Mouse (Mus musculus): ENCODE measurements around the gene Zfpl1.
A peak's percentile ranks its signal among the peaks of the same experiment; 100 is the strongest.
"Not testable (repeated sequence)": the region's sequence is repeated elsewhere in the genome, so short reads cannot be mapped to it uniquely, and the experiment has no call there.

Zfpl1 gene

GRCm38 (mm10) chr19:6084478-6085248 is at the start of gene Zfpl1, which contains the start of gene Cdca5:
Gene Zfpl1, minus strand, starts transcription at chr19:6084956.
Gene Cdca5, plus strand, starts transcription at chr19:6084983.
- peak; percentile 94 for DNase-seq (ENCODE audit: low spot score)

DNA sequence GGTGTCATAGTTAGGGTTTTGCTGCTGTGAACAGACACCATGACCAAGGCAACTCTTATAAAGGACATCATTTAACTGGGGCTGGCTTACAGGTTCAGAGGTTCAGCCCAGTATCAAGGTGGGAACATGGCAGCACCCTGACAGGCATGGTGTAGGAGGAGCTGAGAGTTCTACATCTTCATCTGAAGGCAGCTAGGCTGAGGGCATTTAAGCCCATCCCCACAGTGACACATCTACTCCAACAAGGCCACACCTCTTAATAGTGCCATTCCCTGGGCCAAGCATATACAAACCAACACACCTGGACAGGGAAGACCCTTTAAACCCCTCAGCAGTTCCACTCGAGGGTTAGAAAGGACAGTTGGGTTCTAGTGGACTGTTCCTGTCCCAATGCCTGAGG is 48.4 kb upstream of the Zfpl1 start:
- not testable (repeated sequence) for DNase-seq (ENCODE audit: low spot score)

- DNase-seq (ENCODE audit: low spot score) = no peak
Observed at GRCm38 (mm10) chr19:6132171-6132827, 47.5 kb upstream of the Zfpl1 start.

DNA sequence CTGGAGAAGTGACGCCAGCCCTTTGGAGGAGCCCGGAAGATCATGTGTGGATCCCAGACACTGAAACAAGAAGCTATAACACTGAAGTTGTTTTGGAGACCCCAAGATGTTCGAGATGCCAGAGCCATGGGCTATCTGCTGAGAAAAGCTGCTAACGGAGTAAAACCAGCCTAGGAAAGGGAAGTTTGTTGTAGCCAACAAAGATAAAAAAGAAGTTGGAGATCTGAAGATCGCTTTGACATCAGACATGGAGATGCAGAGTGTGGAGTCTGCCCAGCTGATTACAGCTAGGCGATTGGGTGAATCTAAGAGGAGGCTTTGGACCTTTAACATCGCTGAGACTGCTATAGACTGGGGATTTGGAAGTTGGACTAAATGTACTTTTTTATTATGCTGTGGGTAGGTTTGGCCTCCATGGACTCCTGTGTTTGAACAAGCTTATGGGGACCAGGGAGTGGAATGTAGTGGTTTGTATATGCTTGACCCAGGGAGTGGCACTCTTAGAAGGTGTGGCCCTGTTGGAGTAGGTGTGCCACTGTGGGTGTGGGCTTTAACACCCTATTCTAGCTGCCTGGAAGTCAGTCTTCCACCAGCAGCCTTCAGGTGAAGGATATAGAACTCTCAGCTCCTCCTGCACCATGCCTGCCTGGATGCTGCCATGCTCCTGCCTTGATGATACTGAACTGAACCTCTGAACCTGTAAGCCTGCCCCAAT is 45.8 kb upstream of the Zfpl1 start:
- DNase-seq (ENCODE audit: low spot score) = not testable (repeated sequence)

GRCm38 (mm10) chr19:6127760-6128341 is 43.1 kb upstream of the Zfpl1 start, which contains the start of gene Snx15:
Gene Snx15, minus strand, starts transcription at chr19:6128304.
- peak; percentile 90 for DNase-seq (ENCODE audit: low spot score)

DNA sequence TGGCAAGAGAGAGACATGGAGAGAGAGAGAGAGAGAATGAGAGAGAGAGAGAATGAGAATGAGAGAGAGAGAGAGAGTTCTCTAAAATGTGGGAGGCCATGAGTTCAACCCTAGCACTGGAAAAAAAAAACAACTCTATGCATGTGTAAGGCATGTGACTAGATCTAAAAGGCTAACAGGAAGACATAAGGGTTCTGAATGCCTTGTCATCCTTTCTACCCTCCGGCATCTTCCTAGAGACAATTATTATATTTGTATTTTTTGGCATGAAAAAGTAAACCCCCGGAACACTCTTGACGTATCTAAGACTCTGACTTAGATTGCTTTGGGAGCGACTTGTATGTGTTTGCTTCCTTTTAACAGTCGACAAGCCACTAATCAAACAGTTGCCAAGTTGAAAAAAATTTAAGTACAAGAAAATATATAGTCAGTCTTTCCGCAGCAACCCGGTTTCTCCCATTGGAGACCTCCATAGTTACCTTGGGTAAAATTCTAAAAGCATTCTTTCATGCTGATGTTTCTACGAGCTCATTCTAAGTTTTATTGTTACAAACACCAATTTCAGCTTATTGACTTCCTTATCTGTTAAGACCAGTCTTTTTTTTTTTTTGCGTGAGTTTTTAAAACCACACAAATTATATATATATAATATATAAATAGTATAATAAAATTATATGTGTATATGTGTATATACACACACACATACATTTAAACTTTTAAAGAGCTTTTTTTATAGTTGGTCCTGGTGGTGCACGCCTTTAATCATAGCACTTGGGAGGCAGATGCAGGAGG is 42.2 kb upstream of the Zfpl1 start:
- DNase-seq (ENCODE audit: low spot score) = no peak

- no peak for DNase-seq (ENCODE audit: low spot score)
Observed at GRCm38 (mm10) chr19:6126289-6126688, 41.5 kb upstream of the Zfpl1 start.

- no peak for DNase-seq (ENCODE audit: low spot score)
Observed at GRCm38 (mm10) chr19:6124898-6125297, 40.1 kb upstream of the Zfpl1 start.

GRCm38 (mm10) chr19:6123330-6123729 is 38.6 kb upstream of the Zfpl1 start:
- DNase-seq (ENCODE audit: low spot score) = no peak

- no peak for DNase-seq (ENCODE audit: low spot score)
Observed at GRCm38 (mm10) chr19:6121761-6122160, 37.0 kb upstream of the Zfpl1 start.

DNA sequence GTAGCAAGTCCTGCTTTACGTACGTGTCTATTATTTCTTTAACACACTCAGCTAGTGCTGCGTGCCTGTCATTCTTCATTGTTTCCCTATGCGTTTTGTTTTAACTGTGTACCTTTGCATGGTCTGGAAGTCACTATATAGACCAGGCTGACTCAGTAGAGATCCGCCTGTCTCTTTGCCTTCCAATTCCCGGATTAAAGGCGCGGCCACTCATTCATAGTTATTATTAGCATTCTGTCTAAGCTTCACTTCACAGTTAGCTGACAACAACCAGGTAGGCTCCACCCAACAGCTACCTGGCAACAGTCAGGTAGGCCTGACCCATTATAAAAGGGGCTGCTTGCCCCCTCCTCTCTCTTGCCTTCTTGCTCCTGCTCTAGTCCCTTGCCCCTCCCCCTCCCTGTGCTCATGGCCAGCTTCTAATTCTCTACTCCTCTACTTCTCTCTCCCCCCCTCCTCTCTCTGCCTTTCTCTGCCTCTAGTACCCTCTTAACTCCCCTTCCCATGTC is 34.0 kb upstream of the Zfpl1 start:
- DNase-seq (ENCODE audit: low spot score) = no peak

GRCm38 (mm10) chr19:6117986-6118676 is 33.4 kb upstream of the Zfpl1 start, which contains the start of gene Sac3d1:
Gene Sac3d1, minus strand, starts transcription at chr19:6118650.
- peak; percentile 85 for DNase-seq (ENCODE audit: low spot score)

DNA sequence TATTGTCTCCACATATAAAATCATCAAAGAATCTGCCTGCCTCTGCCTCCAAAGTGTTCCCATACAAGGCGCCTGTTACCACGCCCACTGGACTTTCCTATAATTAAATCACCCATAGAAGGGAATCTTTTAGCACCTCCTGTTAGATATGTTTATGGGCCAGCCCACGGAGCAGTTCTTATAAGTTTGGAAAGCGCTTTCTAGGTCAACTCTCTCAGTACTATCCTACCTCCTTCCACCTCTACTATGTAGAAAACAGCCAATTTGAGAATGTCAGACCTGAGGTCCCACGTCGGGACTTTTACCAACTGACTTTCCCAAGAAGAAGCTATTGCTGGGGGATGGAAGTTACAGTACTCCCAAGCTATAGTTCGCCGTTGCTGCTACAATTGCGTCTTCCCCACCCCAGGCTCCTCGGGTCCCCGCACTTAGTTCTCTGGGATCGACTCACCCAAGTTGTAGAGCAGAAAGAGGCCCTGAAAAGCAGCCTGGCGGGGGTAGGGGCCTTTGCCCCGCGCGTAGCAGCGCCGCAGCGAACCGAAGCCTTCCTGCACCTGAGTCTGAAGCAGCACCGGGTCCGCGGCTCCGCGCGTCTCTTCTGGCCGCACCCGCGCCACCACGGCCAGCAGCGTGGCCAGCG is 32.7 kb upstream of the Zfpl1 start:
- DNase-seq (ENCODE audit: low spot score) = no peak

DNA sequence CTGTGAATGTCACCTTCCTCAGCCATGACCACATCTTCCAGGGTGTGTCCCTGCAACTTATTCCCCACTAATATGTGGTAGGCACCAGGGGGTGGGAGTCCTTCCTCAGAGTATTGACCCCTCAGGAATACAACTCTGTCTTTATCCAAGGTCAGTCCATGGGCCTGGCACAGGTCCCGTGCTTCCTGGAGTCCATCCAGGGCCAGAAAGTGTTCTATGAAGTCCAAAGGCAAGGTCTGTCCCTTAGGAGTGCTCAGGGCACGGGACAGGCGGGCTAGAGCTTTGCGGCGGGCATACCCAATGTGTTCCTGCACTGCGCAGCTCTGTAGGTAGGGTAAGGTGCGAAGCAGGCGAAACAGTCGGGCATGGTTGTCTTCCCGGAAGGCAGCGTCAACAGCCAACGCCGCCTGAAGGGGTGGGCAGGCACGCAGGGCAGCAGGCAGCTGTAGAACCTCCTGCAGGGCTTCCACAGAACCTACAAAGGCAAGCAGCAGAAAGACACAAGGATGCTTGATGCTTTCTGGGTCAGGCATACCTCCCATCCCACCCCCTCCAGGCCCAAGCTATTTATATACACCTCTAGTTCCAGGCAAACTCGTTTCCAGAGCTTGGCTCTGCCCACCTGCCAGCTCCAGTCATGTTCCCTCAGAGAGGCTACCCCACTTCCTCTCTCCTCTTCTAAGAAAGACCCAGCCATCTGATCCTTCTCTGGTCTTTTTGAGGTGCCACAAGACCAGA is 31.5 kb upstream of the Zfpl1 start:
- no peak for DNase-seq (ENCODE audit: low spot score)

DNA sequence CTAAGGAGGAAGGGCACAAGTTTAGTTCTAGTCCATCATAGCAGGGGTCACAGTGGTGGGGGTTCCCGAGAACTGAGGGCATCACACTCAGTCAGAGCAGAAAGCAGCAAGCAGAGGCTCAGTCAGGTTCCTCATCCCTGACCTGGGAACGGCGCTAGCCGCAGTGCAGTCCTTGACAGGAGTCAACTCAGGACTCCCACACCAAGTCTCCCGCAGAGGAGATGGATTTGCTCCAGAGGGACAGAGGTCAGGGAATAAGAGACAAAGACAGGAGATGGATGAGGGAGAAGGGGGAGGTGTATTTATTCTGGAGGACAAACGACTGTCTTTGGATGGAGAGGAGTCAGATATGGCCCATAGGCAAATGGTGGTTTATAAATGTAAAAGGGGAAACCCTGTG is 28.4 kb upstream of the Zfpl1 start:
- no peak for DNase-seq (ENCODE audit: low spot score)

GRCm38 (mm10) chr19:6105586-6105985 is 20.8 kb upstream of the Zfpl1 start, which contains the start of gene Naaladl1:
Gene Naaladl1, plus strand, starts transcription at chr19:6105782.
- no peak for DNase-seq (ENCODE audit: low spot score)

DNA sequence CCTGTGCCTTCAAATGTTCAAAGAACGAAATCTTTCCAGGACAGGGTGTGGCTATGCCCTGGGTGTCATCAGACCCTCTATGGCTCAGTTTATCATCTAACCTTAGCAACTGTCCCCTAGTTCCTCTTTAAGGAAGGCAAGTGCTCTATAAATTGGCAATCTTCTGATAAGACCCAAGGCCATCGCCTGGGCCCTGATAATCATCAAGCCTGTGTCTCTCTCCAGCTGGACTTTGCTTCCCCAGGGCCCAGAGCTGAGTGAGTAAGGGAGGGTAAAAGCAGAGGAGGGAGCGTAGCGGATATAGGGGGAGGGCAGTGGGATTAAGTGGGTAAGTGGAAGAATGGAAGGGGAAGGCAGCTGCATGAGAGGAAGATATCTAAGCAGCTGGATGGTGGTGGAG is 19.7 kb upstream of the Zfpl1 start:
- DNase-seq (ENCODE audit: low spot score) = no peak

DNA sequence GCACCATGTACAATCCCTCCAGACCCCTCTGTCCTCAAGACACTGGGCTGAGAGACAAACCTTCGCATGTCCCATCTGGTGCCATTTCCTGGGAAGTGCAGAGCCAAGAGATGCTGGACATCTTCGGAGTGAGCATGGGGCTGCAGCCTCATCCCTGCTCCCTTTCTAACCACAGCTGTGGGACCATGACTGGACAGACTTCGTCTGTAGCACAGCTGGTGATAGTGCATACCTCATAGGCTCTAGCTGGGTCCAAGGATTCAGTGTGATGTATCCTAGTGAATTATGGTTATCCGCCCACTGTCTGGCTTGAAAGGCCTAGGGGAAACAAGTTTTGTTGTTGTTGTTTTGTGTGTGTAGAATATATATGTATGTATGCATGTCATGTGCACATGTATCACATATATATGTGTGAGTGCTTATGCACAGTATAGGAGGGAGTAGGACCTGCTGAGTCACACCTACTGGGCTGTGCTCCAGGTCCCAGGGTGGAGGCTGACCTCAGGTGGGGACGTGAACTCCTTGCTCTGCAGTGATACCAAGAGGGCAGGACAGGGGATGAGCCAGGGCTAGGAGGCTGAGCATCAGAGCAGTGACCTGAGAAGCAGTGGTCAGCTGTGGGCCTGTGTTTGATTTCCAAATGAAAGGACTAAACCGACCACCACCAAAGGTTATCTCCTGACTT is 17.6 kb upstream of the Zfpl1 start:
- no peak for DNase-seq (ENCODE audit: low spot score)

DNA sequence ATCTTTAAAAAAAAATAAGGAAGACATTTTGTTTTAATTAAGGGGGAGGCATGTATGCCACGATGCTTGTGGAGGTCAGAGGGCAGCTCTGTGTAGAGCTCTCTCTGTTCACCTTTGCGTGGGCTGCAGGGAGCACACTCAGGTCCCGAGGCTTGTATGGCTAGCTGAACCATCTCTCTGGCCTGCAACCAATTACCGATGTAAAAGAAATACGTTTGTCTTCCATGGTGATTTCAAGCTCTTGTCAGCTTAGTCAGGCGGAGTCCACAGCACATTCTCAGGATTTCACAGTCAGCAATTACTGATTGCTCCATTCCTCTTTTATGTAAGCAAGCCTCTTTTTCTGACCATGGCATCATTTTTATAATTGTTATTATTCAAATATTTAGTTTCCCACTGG is 16.4 kb upstream of the Zfpl1 start:
- DNase-seq (ENCODE audit: low spot score) = no peak

Data from ovary, postnatal 36 days (tissue).